Mouse (Mus musculus): ENCODE measurements around the gene Thtpa.

DNA sequence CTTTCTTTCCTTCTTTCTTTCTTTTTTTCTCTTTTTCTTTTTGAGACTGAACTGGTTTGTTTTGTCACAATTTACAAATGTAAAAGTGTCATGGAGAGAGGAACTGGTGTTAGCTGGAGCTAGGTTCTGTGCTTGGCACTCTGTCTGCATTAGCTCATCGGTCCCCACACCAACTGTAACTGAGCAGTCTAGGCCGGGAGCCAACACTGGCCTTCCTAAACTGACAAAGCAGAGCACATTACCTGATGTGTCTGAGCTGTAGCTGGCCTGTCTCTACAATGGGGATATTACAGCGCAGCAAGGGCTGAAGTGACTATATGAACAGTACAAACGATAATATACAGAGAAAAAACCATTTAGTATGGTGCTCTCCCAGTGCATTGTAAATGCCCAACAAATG lies 24.3 kb downstream of the Thtpa start:
- no peak for TF ChIP-seq CTCF (IDR thresholded peaks at IDR 0.05; ENCODE audit: control insufficient read depth, insufficient read depth, insufficient read length)
- no peak for TF ChIP-seq USF1 (IDR thresholded peaks at IDR 0.05; ENCODE audit: low read depth)
- no peak for TF ChIP-seq MYOD1 (IDR thresholded peaks at IDR 0.05; ENCODE audit: control insufficient read depth, insufficient read length, low read depth)
- TF ChIP-seq MYOG (IDR thresholded peaks at IDR 0.05; ENCODE audit: control insufficient read depth, extremely low read depth, insufficient read length): no peak
